9 mouse cellular contexts compared by ENCODE assay signal in the genomic region with DNA sequence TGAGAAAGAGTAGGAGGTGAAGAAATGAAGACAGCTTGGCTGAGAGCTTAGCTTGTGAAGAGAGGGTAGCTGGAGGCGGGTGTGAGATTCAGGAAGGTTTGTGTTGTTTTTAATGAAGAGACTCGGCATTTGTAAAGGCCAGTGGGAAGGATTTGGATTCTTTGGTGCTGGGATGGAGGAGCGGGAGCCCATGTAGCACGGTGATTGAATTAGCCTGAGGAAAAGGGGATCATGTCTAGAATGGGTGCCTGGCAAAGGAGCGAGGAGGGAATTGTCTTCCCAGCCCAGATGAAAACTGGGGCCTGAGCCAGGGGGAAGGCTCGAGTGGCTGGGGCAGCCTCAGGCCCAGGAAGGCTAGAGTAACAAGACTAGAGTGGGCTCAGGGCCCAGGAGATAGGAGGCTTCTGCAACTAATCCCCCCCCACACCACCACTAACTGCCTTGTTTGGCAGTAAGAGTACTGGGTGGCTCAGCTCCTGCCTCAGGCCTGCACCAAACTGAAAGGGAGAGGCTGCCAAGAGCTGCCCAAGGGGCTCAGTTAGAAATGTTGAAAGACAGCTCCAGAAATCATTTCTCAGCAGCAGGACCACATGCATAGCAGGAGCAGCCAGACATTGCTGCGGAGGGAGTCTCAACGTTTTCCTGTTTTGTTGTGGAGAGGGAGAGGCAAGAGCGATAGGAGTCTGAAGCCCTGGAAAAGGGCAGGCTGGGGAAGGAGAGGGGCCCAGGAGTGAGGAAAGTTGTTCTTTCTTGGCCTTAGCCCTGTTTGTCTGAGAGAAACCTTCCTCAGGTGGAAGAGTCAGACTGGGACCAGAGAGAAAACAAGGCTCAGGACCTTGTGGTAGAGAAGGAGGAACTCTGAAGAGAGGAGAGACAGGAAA. TPM values are rescaled to one million over a fixed set of nuclear protein-coding genes. Genes with fewer than 3 reads are reported as not detected.
DNase-seq lines count a peak whose midpoint lies in the region; ATAC-seq and TF ChIP-seq lines count a peak whose summit lies in the region.
"Had no signal": no experiment of that assay in that cellular context is flagged by ENCODE, and none has a peak within 500 bp of the region (broad histone marks: within the 10 kb centered on the region; RNA-seq: fewer than 3 reads in every experiment).

No protein-coding gene starts in this region.

- H3K9me3 ChIP-seq in heart, embryonic 16.5 days (replicated peaks; ENCODE audit: control insufficient read depth, low read length): no peaks in the 10 kb centered on the region
- no peaks in the 10 kb centered on the region for H3K9me3 ChIP-seq in midbrain, embryonic 16.5 days (replicated peaks; ENCODE audit: control insufficient read depth, low read length, poor library complexity, severe bottlenecking)
- H3K9me3 ChIP-seq: neural tube, embryonic 12.5 days had no signal

- no peaks in the 10 kb centered on the region for H3K27me3 ChIP-seq in heart, embryonic 16.5 days (ENCODE audit: control insufficient read depth, insufficient read depth, low read length)
- H3K27me3 ChIP-seq in midbrain, embryonic 16.5 days (ENCODE audit: control insufficient read depth, insufficient read depth, low read depth, low read length): no peaks in the 10 kb centered on the region
- H3K27me3 ChIP-seq: neural tube, embryonic 12.5 days had no signal

- H3K4me1 ChIP-seq in embryonic fibroblast, embryonic 13.5 days (ENCODE audit: control insufficient read depth, insufficient read depth, low read length): peaks cover 20% of the 10 kb centered on the region
- H3K4me1 ChIP-seq in heart, embryonic 16.5 days (ENCODE audit: control insufficient read depth, insufficient read depth, low read length): peaks cover 32% of the 10 kb centered on the region
- H3K4me1 ChIP-seq in midbrain, embryonic 16.5 days (ENCODE audit: control insufficient read depth, insufficient read depth, low read length): peaks cover 16% of the 10 kb centered on the region

- H3K4me3 ChIP-seq in embryonic fibroblast, embryonic 13.5 days (ENCODE audit: insufficient read depth, low read length): no peak overlapping the region
- H3K4me3 ChIP-seq in heart, embryonic 16.5 days (ENCODE audit: low read length): no peak overlapping the region
- no peak overlapping the region for H3K4me3 ChIP-seq in midbrain, embryonic 16.5 days (ENCODE audit: low read depth, low read length)
- H3K4me3 ChIP-seq: neural tube, embryonic 12.5 days had no signal

- peak overlapping the region; percentile 69 for H3K27ac ChIP-seq in embryonic fibroblast, embryonic 13.5 days (ENCODE audit: insufficient read depth, low read length)
- H3K27ac ChIP-seq in heart, embryonic 16.5 days (ENCODE audit: low read length): peak overlapping the region; percentile 92
- peak overlapping the region; percentile 70 for H3K27ac ChIP-seq in midbrain, embryonic 16.5 days (ENCODE audit: low read length)
- H3K27ac ChIP-seq: neural tube, embryonic 12.5 days had no signal

- H3K36me3 ChIP-seq in heart, embryonic 16.5 days (ENCODE audit: control insufficient read depth, insufficient read depth): peaks cover 3% of the 10 kb centered on the region
- peaks cover 3% of the 10 kb centered on the region for H3K36me3 ChIP-seq in midbrain, embryonic 16.5 days (ENCODE audit: control insufficient read depth, insufficient read depth, low read length)

- peak overlapping the region; percentile 13; the same call in 1 of the 2 replicates for H3K4me2 ChIP-seq in heart, embryonic 16.5 days (ENCODE audit: low read depth, low read length)
- no peak overlapping the region for H3K4me2 ChIP-seq in midbrain, embryonic 16.5 days (ENCODE audit: low read length)
- H3K4me2 ChIP-seq: neural tube, embryonic 12.5 days had no signal

- peak overlapping the region; percentile 57 for H3K9ac ChIP-seq in heart, embryonic 16.5 days (ENCODE audit: low read length)
- H3K9ac ChIP-seq in midbrain, embryonic 16.5 days (ENCODE audit: low read depth, low read length): peak overlapping the region; percentile 28; the same call in 1 of the 2 replicates
- H3K9ac ChIP-seq: neural tube, embryonic 12.5 days had no signal

- no peak for DNase-seq in frontal cortex, postnatal 14 days (ENCODE audit: low spot score in 2 of 2)
- peak; percentile 56 to 94 for DNase-seq in left cerebral cortex, postnatal 25 days (ENCODE audit: low spot score in 2 of 2)
- DNase-seq in spleen, postnatal 4 days (ENCODE audit: low spot score in 2 of 2): no peak
- DNase-seq in c-Kit-positive CD71-positive TER-119-positive erythroid progenitor cells, embryonic 14.5 days (ENCODE audit: low spot score): no peak

- no peak for TF ChIP-seq CTCF in embryonic fibroblast, embryonic 13.5 days (IDR thresholded peaks at IDR 0.05; ENCODE audit: borderline replicate concordance, insufficient read depth, low read length)

- no peak for TF ChIP-seq POLR2A in embryonic fibroblast, embryonic 13.5 days (IDR thresholded peaks at IDR 0.05; ENCODE audit: low read depth, low read length)

- peak; percentile 74 for ATAC-seq in frontal cortex, adult (ENCODE audit: low TSS enrichment)
- ATAC-seq in heart, embryonic 16.5 days (replicated peaks; ENCODE audit: extremely low read depth, insufficient read depth, low FRiP score): peak; percentile 77
- peak; percentile 81 for ATAC-seq in midbrain, embryonic 16.5 days

- 44% methylated on average over 9 of the region's 9 CpGs for WGBS in heart, embryonic 16.5 days
- 58% methylated on average over 9 of the region's 9 CpGs for WGBS in midbrain, embryonic 16.5 days

- intact Hi-C loops in left cerebral cortex, postnatal 25 days (cut with DNase I): no loop called here

RNA-seq across cellular contexts. Expression of a gene that starts 11.4 kb away (rescaled TPM):
- polyA plus RNA-seq in embryonic fibroblast, embryonic 13.5 days (2011; ENCODE audit: insufficient read length, low read depth, missing spikeins): 59.9 and 60.0 TPM in 2 replicates
- polyA plus RNA-seq in heart, embryonic 16.5 days (2015; fragmentation: Nextera tagmentation; extraction: Ambion mirVana): 20.0 and 23.8 TPM in 2 replicates
- 10 to 100 TPM; 94.6 to 96.2 TPM for total RNA-seq in left cerebral cortex, postnatal 25 days (2021)
- 48.1 and 51.3 TPM in 2 replicates for polyA plus RNA-seq in midbrain, embryonic 16.5 days (2015; fragmentation: Nextera tagmentation; extraction: Ambion mirVana)

RNA-seq across cellular contexts. Expression of a gene that starts 21.3 kb away (rescaled TPM):
- 23.2 and 29.1 TPM in 2 replicates for polyA plus RNA-seq in embryonic fibroblast, embryonic 13.5 days (2011; ENCODE audit: insufficient read length, low read depth, missing spikeins)
- 14.3 and 14.7 TPM in 2 replicates for polyA plus RNA-seq in heart, embryonic 16.5 days (2015; fragmentation: Nextera tagmentation; extraction: Ambion mirVana)
- total RNA-seq in left cerebral cortex, postnatal 25 days (2021): 10 to 100 TPM; 10.5 to 10.9 TPM
- polyA plus RNA-seq in midbrain, embryonic 16.5 days (2015; fragmentation: Nextera tagmentation; extraction: Ambion mirVana): 10.7 and 12.7 TPM in 2 replicates

RNA-seq across cellular contexts. Expression of a gene that starts 56.5 kb away (rescaled TPM):
- 19.6 and 24.0 TPM in 2 replicates for polyA plus RNA-seq in embryonic fibroblast, embryonic 13.5 days (2011; ENCODE audit: insufficient read length, low read depth, missing spikeins)
- 18.7 and 19.9 TPM in 2 replicates for polyA plus RNA-seq in heart, embryonic 16.5 days (2015; fragmentation: Nextera tagmentation; extraction: Ambion mirVana)
- total RNA-seq in left cerebral cortex, postnatal 25 days (2021): 10 to 100 TPM; 22.3 to 25.0 TPM
- polyA plus RNA-seq in midbrain, embryonic 16.5 days (2015; fragmentation: Nextera tagmentation; extraction: Ambion mirVana): 22.6 and 25.4 TPM in 2 replicates

RNA-seq across cellular contexts. Expression of a gene that starts 56.9 kb away (rescaled TPM):
- polyA plus RNA-seq in embryonic fibroblast, embryonic 13.5 days (2011; ENCODE audit: insufficient read length, low read depth, missing spikeins): 39.7 and 43.6 TPM in 2 replicates
- 38.0 and 42.3 TPM in 2 replicates for polyA plus RNA-seq in heart, embryonic 16.5 days (2015; fragmentation: Nextera tagmentation; extraction: Ambion mirVana)
- 10 to 100 TPM; 70.9 to 77.5 TPM for total RNA-seq in left cerebral cortex, postnatal 25 days (2021)
- 97.9 and 118 TPM in 2 replicates for polyA plus RNA-seq in midbrain, embryonic 16.5 days (2015; fragmentation: Nextera tagmentation; extraction: Ambion mirVana)

Comparison
In these comparisons a context has a peak if more than half of its experiments do, and no peak if none do; other contexts are left out.
1. DNase-seq: peak in left cerebral cortex, postnatal 25 days (2 of 2); none in frontal cortex, postnatal 14 days (0 of 2), spleen, postnatal 4 days (0 of 2) and c-Kit-positive CD71-positive TER-119-positive erythroid progenitor cells, embryonic 14.5 days (single experiment).
2. Peak in every context shown above with its lines, with median percentiles within 50 percentile points of each other: ATAC-seq and H3K27ac ChIP-seq.